Mouse (Mus musculus): Measurements from ENCODE around the gene Ccdc34. TPM values are rescaled to one million over a fixed set of nuclear protein-coding genes. Genes with fewer than 3 reads are reported as not detected.
"Not testable (repeated sequence)": the region's sequence is repeated elsewhere in the genome, so short reads cannot be mapped to it uniquely, and the experiment has no call there.

Gene Ccdc34
- polyA plus RNA-seq, 1 experiment from 2014 or later = 14.5 TPM

GRCm38 (mm10) chr2:110133356-110134115, 115.9 kb downstream of the Ccdc34 start:
- no peaks in the 10 kb centered on the region for H3K9me3 ChIP-seq (ENCODE audit: low read length)
- no peak overlapping the region for H3K27ac ChIP-seq (ENCODE audit: low read depth)
- H3K4me1 ChIP-seq (ENCODE audit: insufficient read depth) = no peaks in the 10 kb centered on the region
- H3K4me3 ChIP-seq (ENCODE audit: low read depth, low read length) = no peak overlapping the region
- H3K36me3 ChIP-seq (replicated peaks; ENCODE audit: insufficient read depth, low read length) = no peaks in the 10 kb centered on the region
- TF ChIP-seq EP300 (IDR thresholded peaks at IDR 0.05; ENCODE audit: low read depth) = no peak
- no peak for TF ChIP-seq CTCF (IDR thresholded peaks at IDR 0.05; ENCODE audit: low read depth)
- no peak overlapping the region for H3K4me2 ChIP-seq (ENCODE audit: low read depth, low read length)
- H3K9ac ChIP-seq (replicated peaks) = no peak overlapping the region
- no peak for ATAC-seq
- WGBS (ENCODE audit: insufficient replicate concordance) = 72% methylated on average over 3 of the region's 3 CpGs
- DNase-seq = no peak
- H3K27me3 ChIP-seq (ENCODE audit: insufficient read depth, low read length) = no peaks in the 10 kb centered on the region

GRCm38 (mm10) chr2:110134765-110135594, 117.4 kb downstream of the Ccdc34 start:
- no peaks in the 10 kb centered on the region for H3K27me3 ChIP-seq (ENCODE audit: insufficient read depth, low read length)
- ATAC-seq (no peak), DNase-seq (no peak)
- no peaks in the 10 kb centered on the region for H3K9me3 ChIP-seq (ENCODE audit: low read length)
- no peak overlapping the region for H3K4me2 ChIP-seq (ENCODE audit: low read depth, low read length)
- H3K27ac ChIP-seq (ENCODE audit: low read depth) = no peak overlapping the region
- H3K4me3 ChIP-seq (ENCODE audit: low read depth, low read length) = no peak overlapping the region
- TF ChIP-seq CTCF (IDR thresholded peaks at IDR 0.05; ENCODE audit: low read depth) (no peak), EP300 (IDR thresholded peaks at IDR 0.05; ENCODE audit: low read depth) (no peak)
- no peaks in the 10 kb centered on the region for H3K36me3 ChIP-seq (replicated peaks; ENCODE audit: insufficient read depth, low read length)
- H3K4me1 ChIP-seq (ENCODE audit: insufficient read depth) = no peaks in the 10 kb centered on the region
- no peak overlapping the region for H3K9ac ChIP-seq (replicated peaks)
- 32% methylated on average over 2 of the region's 2 CpGs for WGBS (ENCODE audit: insufficient replicate concordance)

DNA sequence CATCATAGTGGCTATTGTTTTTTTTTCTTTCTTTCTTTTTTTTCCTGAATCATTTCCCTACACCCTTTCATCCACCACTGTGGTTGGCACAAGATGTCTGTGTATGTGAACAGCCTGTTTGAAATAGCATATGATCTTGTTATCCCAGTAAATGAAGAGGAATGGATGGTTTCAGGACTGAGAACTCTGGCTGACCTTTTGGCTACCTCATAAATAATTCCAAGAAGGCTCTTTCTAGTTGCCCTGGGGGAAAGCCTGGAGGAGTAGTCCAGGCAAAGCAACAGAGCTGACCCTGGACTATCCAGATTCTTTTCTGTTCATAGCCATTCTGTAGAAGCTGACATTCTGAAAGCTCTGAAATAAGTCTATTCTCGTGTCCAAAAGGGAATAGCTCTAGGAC, 119.7 kb downstream of the Ccdc34 start:
- Histone ChIP-seq H3K4me2 (ENCODE audit: low read depth, low read length) (no peak overlapping the region), H3K27ac (ENCODE audit: low read depth) (no peak overlapping the region), H3K4me3 (ENCODE audit: low read depth, low read length) (no peak overlapping the region), H3K27me3 (ENCODE audit: insufficient read depth, low read length) (no peaks in the 10 kb centered on the region), H3K9me3 (ENCODE audit: low read length) (no peaks in the 10 kb centered on the region), H3K36me3 (replicated peaks; ENCODE audit: insufficient read depth, low read length) (no peaks in the 10 kb centered on the region), H3K9ac (replicated peaks) (no peak overlapping the region), H3K4me1 (ENCODE audit: insufficient read depth) (no peaks in the 10 kb centered on the region)
- TF ChIP-seq CTCF (IDR thresholded peaks at IDR 0.05; ENCODE audit: low read depth) (no peak), EP300 (IDR thresholded peaks at IDR 0.05; ENCODE audit: low read depth) (no peak)
- no peak for DNase-seq
- no peak for ATAC-seq
- WGBS (ENCODE audit: insufficient replicate concordance) = 56% methylated on average over 1 of the region's 1 CpGs

GRCm38 (mm10) chr2:110138096-110138495, 120.5 kb downstream of the Ccdc34 start:
- no peak overlapping the region for H3K4me2 ChIP-seq (ENCODE audit: low read depth, low read length)
- no peaks in the 10 kb centered on the region for H3K4me1 ChIP-seq (ENCODE audit: insufficient read depth)
- H3K36me3 ChIP-seq (replicated peaks; ENCODE audit: insufficient read depth, low read length) = no peaks in the 10 kb centered on the region
- H3K27me3 ChIP-seq (ENCODE audit: insufficient read depth, low read length) = no peaks in the 10 kb centered on the region
- no peak overlapping the region for H3K27ac ChIP-seq (ENCODE audit: low read depth)
- no peak for TF ChIP-seq EP300 (IDR thresholded peaks at IDR 0.05; ENCODE audit: low read depth)
- no peak for TF ChIP-seq CTCF (IDR thresholded peaks at IDR 0.05; ENCODE audit: low read depth)
- H3K9me3 ChIP-seq (ENCODE audit: low read length) = no peaks in the 10 kb centered on the region
- H3K9ac ChIP-seq (replicated peaks) = no peak overlapping the region
- 77% methylated on average over 1 of the region's 1 CpGs for WGBS (ENCODE audit: insufficient replicate concordance)
- ATAC-seq = no peak
- H3K4me3 ChIP-seq (ENCODE audit: low read depth, low read length) = no peak overlapping the region
- no peak for DNase-seq

- not testable (repeated sequence) for H3K9me3 ChIP-seq (ENCODE audit: low read length); H3K27ac ChIP-seq (ENCODE audit: low read depth); H3K4me3 ChIP-seq (ENCODE audit: low read depth, low read length); DNase-seq; H3K9ac ChIP-seq (replicated peaks); H3K4me1 ChIP-seq (ENCODE audit: insufficient read depth); H3K36me3 ChIP-seq (replicated peaks; ENCODE audit: insufficient read depth, low read length); H3K4me2 ChIP-seq (ENCODE audit: low read depth, low read length); ATAC-seq; H3K27me3 ChIP-seq (ENCODE audit: insufficient read depth, low read length)
These were observed 130.4 kb downstream of the Ccdc34 start for GRCm38 (mm10) chr2:110147980-110148379.

DNA sequence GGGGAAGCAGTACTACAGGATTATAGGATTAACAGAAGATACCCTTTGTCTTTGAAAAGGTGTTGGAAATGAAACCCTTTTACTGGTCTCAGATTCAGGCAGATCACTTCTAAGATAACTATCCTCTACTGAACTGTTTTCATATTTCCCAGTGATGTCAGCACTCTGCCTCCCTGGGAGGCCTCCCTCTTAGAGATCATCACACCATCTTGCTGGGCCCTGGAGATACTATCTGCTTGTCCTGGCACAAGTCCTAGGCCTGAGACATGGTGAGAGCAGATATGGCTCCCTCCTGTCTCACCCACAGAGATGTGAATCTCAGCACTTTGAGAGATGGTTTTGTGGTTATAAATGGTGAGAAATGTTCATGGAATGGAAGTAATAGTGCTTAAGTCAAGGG, 131.6 kb downstream of the Ccdc34 start:
- no peak overlapping the region for H3K4me2 ChIP-seq (ENCODE audit: low read depth, low read length)
- H3K27ac ChIP-seq (ENCODE audit: low read depth) = no peak overlapping the region
- DNase-seq = no peak
- no peaks in the 10 kb centered on the region for H3K36me3 ChIP-seq (replicated peaks; ENCODE audit: insufficient read depth, low read length)
- H3K4me1 ChIP-seq (ENCODE audit: insufficient read depth) = no peaks in the 10 kb centered on the region
- no peaks in the 10 kb centered on the region for H3K27me3 ChIP-seq (ENCODE audit: insufficient read depth, low read length)
- TF ChIP-seq CTCF (IDR thresholded peaks at IDR 0.05; ENCODE audit: low read depth) (no peak), EP300 (IDR thresholded peaks at IDR 0.05; ENCODE audit: low read depth) (no peak)
- no peak for ATAC-seq
- H3K9me3 ChIP-seq (ENCODE audit: low read length) = no peaks in the 10 kb centered on the region
- H3K9ac ChIP-seq (replicated peaks) = no peak overlapping the region
- no peak overlapping the region for H3K4me3 ChIP-seq (ENCODE audit: low read depth, low read length)
